Mouse (Mus musculus): Measurements from ENCODE around the gene Erv3.
"Not testable (repeated sequence)": the region's sequence is repeated elsewhere in the genome, so short reads cannot be mapped to it uniquely, and the experiment has no call there.

Erv3 gene

GRCm38 (mm10) chr2:131863472-131863871 lies 3.9 kb upstream of the Erv3 start:
- peak; percentile 57 for DNase-seq

- no peak for DNase-seq
Measured at GRCm38 (mm10) chr2:131862617-131863275, 3.2 kb upstream of the Erv3 start.

GRCm38 (mm10) chr2:131857838-131858237 lies 1.7 kb downstream of the Erv3 start:
- DNase-seq = no peak

DNA sequence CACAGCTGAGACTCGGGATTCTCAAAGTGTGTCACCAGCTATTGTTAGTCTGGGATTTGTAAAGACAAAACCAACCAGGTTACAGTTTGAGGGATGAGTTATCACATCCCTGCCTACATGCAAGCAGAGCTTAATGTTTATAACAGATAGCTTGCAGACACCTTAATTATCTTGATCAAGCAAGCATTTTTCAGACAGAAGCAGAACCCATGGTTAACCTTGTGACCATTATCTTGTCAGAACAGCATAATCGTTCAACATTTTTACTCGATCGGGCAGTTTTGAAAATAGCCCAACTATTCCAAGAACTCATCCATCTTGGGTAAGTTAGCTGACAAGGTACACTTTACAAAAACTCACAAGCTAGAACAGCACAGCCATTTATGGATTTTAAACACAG lies 5.8 kb downstream of the Erv3 start:
- DNase-seq = no peak

DNA sequence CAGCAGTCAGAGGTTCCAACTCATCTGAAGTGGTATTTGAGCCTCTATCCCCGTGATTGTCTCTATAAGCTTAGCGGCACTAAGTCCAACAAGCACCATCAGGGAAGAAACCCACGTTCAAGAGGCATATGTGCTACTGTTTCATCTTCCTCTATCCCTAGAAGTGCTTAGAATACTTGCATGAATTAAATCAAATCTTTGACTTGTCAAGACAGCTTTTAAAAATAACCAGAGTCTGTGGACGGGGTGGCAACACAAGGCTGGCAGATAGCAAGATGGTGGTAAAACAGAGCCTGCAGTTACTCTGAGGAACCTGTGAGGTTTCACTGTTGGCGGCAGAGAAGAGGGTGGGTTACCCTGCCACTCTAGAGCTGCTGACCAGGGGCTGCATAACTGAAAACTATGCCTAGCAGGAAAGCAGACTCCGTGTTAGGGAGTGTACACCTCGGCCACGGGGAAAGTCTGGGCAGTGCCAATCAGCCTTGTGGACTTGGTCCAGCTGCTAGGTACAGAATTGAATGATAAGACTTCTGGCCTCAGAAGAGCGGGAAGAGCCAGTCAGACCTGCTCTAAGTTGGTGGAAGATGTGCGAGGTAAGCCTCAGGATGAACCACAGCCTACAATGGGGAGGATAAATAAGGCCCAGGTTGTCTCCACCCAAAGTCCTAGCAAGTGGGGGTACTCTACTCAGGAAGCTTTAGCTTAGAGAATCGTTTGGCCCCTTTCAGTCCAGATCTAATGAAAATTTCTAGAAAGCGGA lies 8.0 kb downstream of the Erv3 start:
- peak; percentile 51 for DNase-seq

DNA sequence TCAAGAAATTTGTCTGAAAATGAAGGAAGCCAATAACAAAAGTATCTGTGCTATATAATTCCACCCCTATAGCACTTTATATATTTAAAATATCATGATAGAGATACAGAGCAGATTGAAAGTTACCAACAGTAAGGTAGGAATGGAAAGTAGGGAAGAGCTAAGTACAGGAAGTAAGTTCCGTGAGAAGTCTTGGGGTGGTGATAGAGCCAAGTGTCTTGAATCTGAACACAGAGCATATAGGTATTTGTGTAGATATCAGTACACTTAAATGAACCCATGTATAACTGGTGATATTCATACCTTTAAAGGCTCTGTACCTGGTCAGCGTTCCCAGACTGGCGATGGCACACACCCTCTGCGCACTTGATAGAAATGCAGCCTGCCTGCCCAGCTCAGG lies 9.5 kb downstream of the Erv3 start:
- DNase-seq = no peak

- DNase-seq = peak; percentile 70
Measured at GRCm38 (mm10) chr2:131847501-131848359, 11.8 kb downstream of the Erv3 start.

GRCm38 (mm10) chr2:131846811-131847210 lies 12.7 kb downstream of the Erv3 start:
- no peak for DNase-seq

DNA sequence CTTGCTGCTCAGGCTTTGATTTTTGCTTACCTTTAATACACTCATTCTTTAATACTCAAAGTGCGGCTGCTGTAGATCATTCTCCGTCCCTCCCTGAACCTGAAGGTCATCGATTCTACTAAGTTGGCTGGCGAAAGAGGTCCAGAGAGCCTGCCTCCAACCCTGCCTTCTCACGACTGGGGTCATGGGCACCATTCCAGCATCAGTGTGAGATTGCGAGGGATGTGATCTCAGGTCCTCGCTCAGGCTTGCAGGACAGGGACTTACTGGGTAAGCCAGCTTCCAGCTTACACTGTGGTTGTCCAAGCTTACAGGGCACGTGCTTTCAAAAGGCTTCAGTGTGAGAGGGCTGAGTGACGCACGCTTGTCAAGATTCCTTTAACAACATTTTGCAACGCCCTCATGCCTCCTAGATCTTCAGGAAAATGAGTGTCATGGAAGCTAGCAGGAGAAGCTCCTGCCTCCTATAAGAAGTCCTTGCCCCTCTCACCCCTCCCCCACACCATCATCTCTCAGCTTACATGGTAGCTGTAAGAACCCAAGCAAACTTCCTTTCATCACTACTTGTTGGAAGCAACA lies 13.3 kb downstream of the Erv3 start:
- no peak for DNase-seq

DNA sequence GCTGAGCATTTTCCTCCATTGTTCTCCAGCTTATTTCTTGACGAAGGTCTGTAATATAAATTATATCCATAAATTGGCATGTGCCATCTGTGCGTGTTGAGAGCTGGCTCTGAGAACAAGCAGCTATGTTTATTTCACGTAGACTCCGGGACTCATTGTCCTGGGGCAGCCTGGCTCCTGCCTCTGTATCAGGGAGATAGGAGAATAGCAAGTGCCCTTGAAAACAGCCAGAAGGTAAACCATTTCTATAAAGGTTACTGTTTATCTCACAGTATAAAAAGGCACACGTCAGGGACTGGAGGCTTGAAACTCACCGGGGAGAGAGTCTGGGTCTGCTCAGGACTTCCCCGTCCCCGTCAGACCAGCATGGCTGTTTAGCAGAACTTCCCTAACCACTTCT lies 13.9 kb downstream of the Erv3 start:
- DNase-seq = no peak

DNA sequence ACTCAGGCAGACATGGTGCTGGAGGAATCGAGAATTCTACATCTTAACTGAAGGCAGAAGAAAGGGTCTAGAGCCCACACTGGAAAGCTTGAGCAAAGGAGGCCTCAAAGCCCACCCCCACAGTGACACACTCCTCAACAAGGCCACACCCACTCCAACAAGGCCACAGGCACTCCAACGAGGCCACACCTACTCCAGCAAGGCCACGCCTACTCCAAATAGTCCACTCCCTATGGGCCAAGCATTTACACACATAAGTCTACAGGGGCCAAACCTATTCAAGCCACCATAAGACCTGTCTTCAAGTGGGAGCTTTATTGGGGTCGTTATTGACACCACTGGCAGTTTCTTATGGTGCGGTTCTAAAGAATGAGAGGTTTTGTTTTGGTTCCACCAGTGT lies 17.0 kb downstream of the Erv3 start:
- no peak for DNase-seq

GRCm38 (mm10) chr2:131841321-131841693 lies 18.2 kb downstream of the Erv3 start:
- no peak for DNase-seq

- DNase-seq = peak; percentile 49
Measured at GRCm38 (mm10) chr2:131840611-131841320, 18.8 kb downstream of the Erv3 start.

- DNase-seq = no peak
Measured at GRCm38 (mm10) chr2:131834296-131834695, 25.3 kb downstream of the Erv3 start.

- no peak for DNase-seq
Measured at GRCm38 (mm10) chr2:131831861-131832260, 27.7 kb downstream of the Erv3 start.

DNA sequence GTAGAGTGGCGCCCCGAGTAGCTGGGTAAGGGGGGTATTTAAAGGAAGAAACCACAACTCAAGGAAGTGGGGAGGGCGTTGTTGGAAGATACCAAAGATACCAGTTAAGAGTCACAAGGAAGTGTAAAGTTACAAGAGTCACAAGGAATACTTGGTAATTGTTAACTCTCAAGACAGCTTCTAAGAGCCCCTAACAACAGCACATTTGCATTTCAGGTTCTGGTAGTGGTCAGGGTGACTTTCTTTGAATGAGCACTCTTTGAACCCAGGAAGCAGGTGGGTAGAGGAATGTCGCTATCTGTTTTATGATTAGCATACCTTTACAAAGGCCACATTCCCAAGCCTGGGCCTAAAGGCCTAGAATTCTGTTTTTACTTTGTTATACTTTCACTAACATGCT lies 28.6 kb downstream of the Erv3 start:
- not testable (repeated sequence) for DNase-seq

- peak; percentile 59 for DNase-seq
Measured at GRCm38 (mm10) chr2:131827999-131828975, 31.3 kb downstream of the Erv3 start.

DNA sequence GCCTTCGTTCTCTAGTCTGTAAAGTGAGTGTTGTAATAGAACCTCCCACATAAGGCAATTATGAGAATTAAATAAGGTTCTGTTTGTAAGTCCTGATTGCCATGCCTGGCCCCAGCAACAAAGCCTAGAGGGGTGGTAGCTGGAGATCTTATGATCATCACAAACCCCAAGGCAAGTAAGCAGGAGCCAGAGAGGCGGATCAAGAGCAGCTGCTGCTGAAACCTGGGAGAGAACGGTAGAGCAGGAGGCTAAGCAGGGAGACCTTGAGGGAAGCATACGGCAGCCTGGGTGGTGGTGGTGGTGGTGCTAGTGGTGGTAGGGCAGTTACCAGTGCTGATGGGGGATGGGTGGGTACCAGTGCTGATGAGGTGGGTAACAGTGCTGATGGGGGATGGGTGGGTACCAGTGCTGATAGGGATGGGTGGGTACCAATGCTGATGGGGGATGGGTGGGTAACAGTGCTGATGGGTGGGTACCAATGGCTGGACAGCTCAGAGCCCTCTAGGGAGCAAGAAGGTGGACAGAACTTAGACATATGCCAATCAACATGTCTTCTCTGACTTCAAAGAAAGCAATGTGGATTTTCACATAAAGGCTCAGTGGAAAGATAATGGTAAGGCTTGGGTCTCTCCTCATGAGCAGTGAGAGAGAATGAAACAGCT lies 32.4 kb downstream of the Erv3 start:
- DNase-seq = no peak

DNA sequence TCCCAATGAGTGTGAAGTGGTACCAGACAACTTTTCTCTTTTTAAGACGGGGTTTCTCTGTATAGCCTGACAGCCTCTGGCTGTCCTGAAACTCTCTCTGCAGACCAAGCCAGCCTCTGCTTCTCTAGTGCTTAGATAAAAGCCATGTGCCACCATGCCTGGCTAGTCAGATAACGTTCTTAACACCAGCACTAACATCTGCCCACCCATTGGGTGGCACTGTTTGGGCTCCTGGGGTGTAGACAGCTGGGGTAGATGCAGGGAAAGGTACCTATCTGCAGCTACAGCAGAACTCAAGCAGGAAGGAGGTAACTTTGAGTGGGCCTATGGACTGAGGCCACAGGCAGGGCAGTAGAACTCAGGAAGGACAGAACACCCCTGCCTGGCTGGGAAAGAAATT lies 34.0 kb downstream of the Erv3 start:
- no peak for DNase-seq

- DNase-seq = no peak
Measured at GRCm38 (mm10) chr2:131823931-131824330, 35.6 kb downstream of the Erv3 start.

- no peak for DNase-seq
Measured at GRCm38 (mm10) chr2:131822492-131822891, 37.1 kb downstream of the Erv3 start.

Data from right cerebral cortex, adult 18-20 months (tissue).